Mouse (Mus musculus) induced T-regulatory cell, adult 2 months (primary cell): Measurements from ENCODE around the gene Gm20532.

Experiments
- DNase-seq: peaks from one replicate; pipeline ENCODE4 v3.0.0-alpha.2; 2012; ENCODE audit warnings: low read depth

Gene Gm20532

GRCm38 (mm10) chr2:26596898-26597297, 10.5 kb downstream of the Gm20532 start:
- no peak for DNase-seq

GRCm38 (mm10) chr2:26597810-26598209, 11.4 kb downstream of the Gm20532 start:
- no peak for DNase-seq

- DNase-seq = no peak
These were observed 12.0 kb downstream of the Gm20532 start for GRCm38 (mm10) chr2:26598462-26598861.

- no peak for DNase-seq
These were observed 13.5 kb downstream of the Gm20532 start for GRCm38 (mm10) chr2:26599965-26600364.

- no peak for DNase-seq
These were observed 14.2 kb downstream of the Gm20532 start for GRCm38 (mm10) chr2:26600664-26601063.

- DNase-seq = no peak
These were observed 15.2 kb downstream of the Gm20532 start for GRCm38 (mm10) chr2:26601595-26601994.

- DNase-seq = no peak
These were observed 16.2 kb downstream of the Gm20532 start for GRCm38 (mm10) chr2:26602631-26603030.

- DNase-seq = no peak
These were observed 16.7 kb downstream of the Gm20532 start for GRCm38 (mm10) chr2:26603159-26603558.

- peak; percentile 83 for DNase-seq
These were observed 17.6 kb downstream of the Gm20532 start, which contains the start of gene Agpat2 for GRCm38 (mm10) chr2:26603720-26604671. TSS of gene Agpat2 (minus strand) at chr2:26604417.

- no peak for DNase-seq
These were observed 18.9 kb downstream of the Gm20532 start for GRCm38 (mm10) chr2:26605331-26605730.

GRCm38 (mm10) chr2:26606579-26606978, 20.1 kb downstream of the Gm20532 start:
- DNase-seq = no peak

- DNase-seq = no peak
These were observed 20.8 kb downstream of the Gm20532 start for GRCm38 (mm10) chr2:26607056-26607910.

GRCm38 (mm10) chr2:26608781-26609180, 22.3 kb downstream of the Gm20532 start:
- DNase-seq = no peak

- no peak for DNase-seq
These were observed 22.8 kb downstream of the Gm20532 start for GRCm38 (mm10) chr2:26609261-26609661.

- no peak for DNase-seq
These were observed 24.1 kb downstream of the Gm20532 start for GRCm38 (mm10) chr2:26610526-26610925.

GRCm38 (mm10) chr2:26611054-26611453, 24.6 kb downstream of the Gm20532 start:
- DNase-seq = no peak

GRCm38 (mm10) chr2:26611896-26612295, 25.5 kb downstream of the Gm20532 start:
- DNase-seq = no peak

GRCm38 (mm10) chr2:26614903-26615302, 28.5 kb downstream of the Gm20532 start:
- DNase-seq = no peak

- no peak for DNase-seq
These were observed 29.2 kb downstream of the Gm20532 start for GRCm38 (mm10) chr2:26615459-26616124.

GRCm38 (mm10) chr2:26617331-26617730, 30.9 kb downstream of the Gm20532 start:
- no peak for DNase-seq

- no peak for DNase-seq
These were observed 31.5 kb downstream of the Gm20532 start for GRCm38 (mm10) chr2:26617928-26618327.

- DNase-seq = no peak
These were observed 34.8 kb downstream of the Gm20532 start for GRCm38 (mm10) chr2:26621246-26621645.
